Mouse (Mus musculus): ENCODE measurements around the gene Krt88.

DNA sequence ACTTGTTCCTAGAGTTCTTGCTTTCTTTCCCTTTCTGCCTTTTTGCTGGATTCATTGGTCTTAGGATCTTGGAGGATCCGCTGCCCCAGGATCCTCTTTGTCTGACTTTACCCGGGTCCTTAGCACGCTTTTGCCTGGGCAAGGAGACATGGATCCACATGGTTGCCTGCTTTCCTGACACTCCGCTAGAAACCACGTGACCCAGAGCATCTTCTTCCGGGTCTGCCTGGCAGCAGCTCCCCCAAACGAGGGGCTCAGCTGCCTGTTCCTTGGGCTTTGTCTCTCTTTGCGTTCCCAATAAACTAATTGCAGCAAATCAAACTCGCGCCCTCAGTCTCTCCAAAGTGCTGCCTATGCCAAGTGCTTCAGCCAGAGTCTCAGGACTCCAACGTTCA lies 32.1 kb downstream of the Krt88 start:
- TF ChIP-seq CTCF (IDR thresholded peaks at IDR 0.05; ENCODE audit: borderline replicate concordance, control insufficient read depth, extremely low read depth, insufficient read depth, low read length, poor library complexity), result no peak
- no peak for TF ChIP-seq POLR2A (IDR thresholded peaks at IDR 0.05; ENCODE audit: control insufficient read depth, extremely low read depth, insufficient read depth, low read length, poor library complexity)
